In the genomic region with DNA sequence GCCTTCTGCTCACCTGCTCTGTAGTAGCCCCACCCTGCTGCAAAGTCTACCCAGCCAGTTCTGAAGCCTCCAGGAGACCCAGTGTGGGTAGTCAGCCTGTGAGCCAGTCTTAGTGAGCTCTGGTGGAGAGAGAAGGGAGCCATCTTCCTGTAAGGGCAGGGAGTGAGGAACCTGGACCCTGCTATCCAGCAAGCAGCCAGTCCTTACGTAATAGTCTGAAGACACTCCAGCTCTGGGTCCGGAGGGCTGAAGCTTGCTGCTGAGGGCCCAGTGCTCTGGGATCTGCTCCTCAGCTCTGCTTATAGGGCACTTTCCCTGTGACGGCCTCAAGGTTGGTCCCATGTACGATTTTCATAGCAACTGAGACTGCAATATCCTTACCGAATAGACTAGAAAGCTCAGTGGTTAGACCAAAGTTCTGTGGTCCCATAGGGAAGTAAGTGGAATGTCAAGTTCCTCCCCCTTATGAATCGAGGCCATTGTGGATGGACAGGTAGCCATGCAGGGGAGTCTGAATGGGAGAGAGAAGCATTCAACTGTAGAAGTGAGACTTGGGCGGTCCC, we compare ENCODE assay signal across 8 mouse cellular contexts. TPM values are rescaled to one million over a fixed set of nuclear protein-coding genes. Genes with fewer than 3 reads are reported as not detected.
DNase-seq lines count a peak whose midpoint lies in the region; ATAC-seq and TF ChIP-seq lines count a peak whose summit lies in the region.

A gene (plus strand): TSS at position 513 of the 563 bp plus-strand sequence.

- no peak for TF ChIP-seq POLR2A in bone marrow macrophage, adult 2 months (IDR thresholded peaks at IDR 0.05; ENCODE audit: borderline replicate concordance, low read depth, low read length)

- no peak for ATAC-seq in heart, embryonic 12.5 days (ENCODE audit: insufficient number of reproducible peaks, low FRiP score)
- ATAC-seq in heart, embryonic 15.5 days (replicated peaks; ENCODE audit: insufficient number of reproducible peaks, insufficient read depth, low FRiP score, low read depth) = no peak
- ATAC-seq in midbrain, embryonic 16.5 days = no peak

- H3K27ac ChIP-seq in heart, embryonic 12.5 days (ENCODE audit: poor library complexity, severe bottlenecking) = peak within 1 kb of the TSS; percentile 100
- H3K27ac ChIP-seq in bone marrow macrophage, adult 2 months (ENCODE audit: insufficient read depth, low read depth, low read length) = no peak within 1 kb of the TSS
- peak within 1 kb of the TSS; percentile 100 for H3K27ac ChIP-seq in heart, embryonic 15.5 days
- no peak within 1 kb of the TSS for H3K27ac ChIP-seq in midbrain, embryonic 16.5 days (ENCODE audit: low read length)

- 66% methylated on average over 7 of the region's 7 CpGs for WGBS in heart, embryonic 12.5 days
- 61% methylated on average over 7 of the region's 7 CpGs for WGBS in heart, embryonic 15.5 days
- 62% methylated on average over 7 of the region's 7 CpGs for WGBS in midbrain, embryonic 16.5 days

- H3K4me1 ChIP-seq in heart, embryonic 12.5 days (replicated peaks) = peaks cover 34% of the 10 kb centered on the region
- H3K4me1 ChIP-seq in bone marrow macrophage, adult 2 months (ENCODE audit: control insufficient read depth, insufficient read depth, low read length) = peaks cover 45% of the 10 kb centered on the region
- H3K4me1 ChIP-seq in heart, embryonic 15.5 days (replicated peaks) = peaks cover 34% of the 10 kb centered on the region
- H3K4me1 ChIP-seq in midbrain, embryonic 16.5 days (ENCODE audit: control insufficient read depth, insufficient read depth, low read length) = peaks cover 19% of the 10 kb centered on the region

- H3K36me3 ChIP-seq in heart, embryonic 12.5 days = no peaks in the 10 kb centered on the region; the same call in 1 of the 2 replicates
- H3K36me3 ChIP-seq in heart, embryonic 15.5 days = no peaks in the 10 kb centered on the region
- H3K36me3 ChIP-seq in midbrain, embryonic 16.5 days (ENCODE audit: control insufficient read depth, insufficient read depth, low read length) = no peaks in the 10 kb centered on the region

- TF ChIP-seq CTCF in bone marrow macrophage, adult 2 months (IDR thresholded peaks at IDR 0.05; ENCODE audit: low read depth, low read length) = no peak

- no peak for DNase-seq in heart, adult 8-10 months (ENCODE audit: low spot score)
- DNase-seq in layer of hippocampus, postnatal 14 days (ENCODE audit: low spot score in 2 of 2) = no peak
- DNase-seq in embryo, embryonic 9.5 days (ENCODE audit: extremely low spot score) = no peak
- DNase-seq in thymus, postnatal 4 days = no peak

- H3K4me3 ChIP-seq in heart, embryonic 12.5 days = peak within 1 kb of the TSS; percentile 68
- H3K4me3 ChIP-seq in bone marrow macrophage, adult 2 months (ENCODE audit: insufficient read depth, low read length) = peak within 1 kb of the TSS; percentile 64; the same call in 1 of the 2 replicates
- H3K4me3 ChIP-seq in heart, embryonic 15.5 days = peak within 1 kb of the TSS; percentile 68
- H3K4me3 ChIP-seq in midbrain, embryonic 16.5 days (ENCODE audit: low read depth, low read length) = no peak within 1 kb of the TSS; the same call in 1 of the 2 replicates

- peak within 1 kb of the TSS; percentile 92 for H3K9ac ChIP-seq in heart, embryonic 12.5 days
- peak within 1 kb of the TSS; percentile 83 for H3K9ac ChIP-seq in heart, embryonic 15.5 days
- H3K9ac ChIP-seq in midbrain, embryonic 16.5 days (ENCODE audit: low read depth, low read length) = no peak within 1 kb of the TSS

- peak within 1 kb of the TSS; percentile 85 for H3K4me2 ChIP-seq in heart, embryonic 12.5 days
- peak within 1 kb of the TSS; percentile 88 for H3K4me2 ChIP-seq in heart, embryonic 15.5 days
- peak within 1 kb of the TSS; percentile 30; the same call in 1 of the 2 replicates for H3K4me2 ChIP-seq in midbrain, embryonic 16.5 days (ENCODE audit: low read length)

- H3K9me3 ChIP-seq in heart, embryonic 12.5 days (replicated peaks) = no peaks in the 10 kb centered on the region
- no peaks in the 10 kb centered on the region for H3K9me3 ChIP-seq in heart, embryonic 15.5 days (replicated peaks)
- no peaks in the 10 kb centered on the region for H3K9me3 ChIP-seq in midbrain, embryonic 16.5 days (replicated peaks; ENCODE audit: control insufficient read depth, low read length, poor library complexity, severe bottlenecking)

- H3K27me3 ChIP-seq in heart, embryonic 12.5 days (replicated peaks) = peaks cover 11% of the 10 kb centered on the region; the same call in 1 of the 2 replicates
- H3K27me3 ChIP-seq in heart, embryonic 15.5 days = no peaks in the 10 kb centered on the region
- peaks cover 13% of the 10 kb centered on the region for H3K27me3 ChIP-seq in midbrain, embryonic 16.5 days (ENCODE audit: control insufficient read depth, insufficient read depth, low read depth, low read length)

RNA-seq across cellular contexts. Expression of the gene that starts here (rescaled TPM):
- 20.3 and 22.0 TPM in 2 replicates for polyA plus RNA-seq in heart, embryonic 12.5 days (2016; fragmentation: Nextera tagmentation; extraction: Ambion mirVana)
- 1 to 10 TPM; 4.8 to 5.4 (median 5.3) TPM for total RNA-seq in heart, adult 8-10 months (2022)
- 1.4 and 1.8 TPM in 2 replicates for polyA plus RNA-seq in bone marrow macrophage, adult 2 months (2012; ENCODE audit: insufficient read depth, insufficient read length, missing spikeins)
- polyA plus RNA-seq in heart, embryonic 15.5 days (2015; fragmentation: Nextera tagmentation; extraction: Ambion mirVana) = 19.3 and 26.2 TPM in 2 replicates
- total RNA-seq in layer of hippocampus, postnatal 14 days (2021) = 10 to 100 TPM; 61.2 to 65.1 TPM
- 10.7 TPM in 2 replicates for polyA plus RNA-seq in midbrain, embryonic 16.5 days (2015; fragmentation: Nextera tagmentation; extraction: Ambion mirVana)

Comparison
In these comparisons a context has a peak if more than half of its experiments do, and no peak if none do; other contexts are left out.
1. RNA of the gene that starts here (total RNA-seq): 61.2 to 65.1 TPM in layer of hippocampus, postnatal 14 days; 4.8 to 5.4 TPM in heart, adult 8-10 months; every median in the first group is over 4 times any median in the second.
2. H3K27ac ChIP-seq: peak in heart, embryonic 12.5 days (single experiment) and heart, embryonic 15.5 days (single experiment); none in bone marrow macrophage, adult 2 months (single experiment) and midbrain, embryonic 16.5 days (single experiment).
3. H3K4me2 ChIP-seq: peak in every context shown above with its lines; median percentile 88 in heart, embryonic 15.5 days; 85 in heart, embryonic 12.5 days; 30 in midbrain, embryonic 16.5 days.